Mouse (Mus musculus) ES-E14 (cell line): ENCODE measurements around the gene Uvrag. TPM values are rescaled to one million over a fixed set of nuclear protein-coding genes. Genes with fewer than 3 reads are reported as not detected.

ENCODE experiments used
- DNase-seq: peaks from one replicate; pipeline ENCODE4 v3.0.0-alpha.2; 2013; ENCODE audit warnings: low read depth, low spot score
- H3K27ac ChIP-seq: 2 replicates; pipeline ENCODE4 v1.5.1; 2012; ENCODE audit warnings: low read depth, mild to moderate bottlenecking, low read length, moderate library complexity, mixed read lengths; ENCODE audit not compliant: poor library complexity, insufficient read depth, severe bottlenecking
- H3K36me3 ChIP-seq: 2 replicates; pipeline ENCODE4 v1.6.1; 2012; ENCODE audit warnings: mild to moderate bottlenecking, low read length, moderate library complexity, mixed read lengths; ENCODE audit not compliant: control insufficient read depth, poor library complexity, insufficient read depth, severe bottlenecking
- H3K4me1 ChIP-seq, 2 experiments: fragments of 150-350 bp in 1 of 2; sonication (generic) in 1 of 2; 2 replicates each; pipeline ENCODE4 v1.6.1; 2012; ENCODE audit warnings: low read length in 2 of 2, mild to moderate bottlenecking in 1 of 2, mixed read lengths in 1 of 2; ENCODE audit not compliant: control insufficient read depth in 2 of 2, insufficient read depth in 2 of 2, poor library complexity in 1 of 2
- H3K4me3 ChIP-seq, 2 experiments: fragments of 150-350 bp in 1 of 2; sonication (generic) in 1 of 2; 2 replicates each; pipeline ENCODE4 v1.5.1; 2012; ENCODE audit warnings: low read length in 2 of 2, low read depth in 1 of 2, mild to moderate bottlenecking in 1 of 2, mixed read lengths in 1 of 2; ENCODE audit not compliant: insufficient read depth in 1 of 2, poor library complexity in 1 of 2, severe bottlenecking in 1 of 2
- H3K9ac ChIP-seq: 2 replicates; pipeline ENCODE4 v1.6.1; 2012; ENCODE audit warnings: low read depth, mild to moderate bottlenecking, low read length, mixed read lengths; ENCODE audit not compliant: poor library complexity, insufficient read depth, severe bottlenecking
- H3K9me3 ChIP-seq: fragments of 150-350 bp; sonication (generic); 2 replicates; pipeline ENCODE4 v1.6.1; 2012; ENCODE audit warnings: low read depth, mild to moderate bottlenecking, low read length; ENCODE audit not compliant: control insufficient read depth, insufficient read depth
- CHD2 ChIP-seq: IDR thresholded peaks from 2 replicates; pipeline ENCODE4 v1.6.1; 2014; ENCODE audit warnings: mild to moderate bottlenecking, low read depth, low read length, inconsistent platforms
- HCFC1 ChIP-seq: IDR thresholded peaks from 2 replicates; pipeline ENCODE4 v1.6.1; 2012; ENCODE audit warnings: low read length, inconsistent platforms, borderline replicate concordance; ENCODE audit not compliant: insufficient read depth
- MAFK ChIP-seq: IDR thresholded peaks from 2 replicates; pipeline ENCODE4 v1.6.1; 2014; ENCODE audit warnings: mild to moderate bottlenecking, low read depth, low read length, inconsistent platforms; ENCODE audit not compliant: insufficient read depth
- ZC3H11A ChIP-seq: IDR thresholded peaks from 2 replicates; pipeline ENCODE4 v1.6.1; 2012; ENCODE audit warnings: low read depth, mild to moderate bottlenecking, inconsistent platforms, low read length, borderline replicate concordance
- ZNF384 ChIP-seq: IDR thresholded peaks from 2 replicates; pipeline ENCODE4 v1.6.1; 2012; ENCODE audit warnings: low read depth, low read length, inconsistent platforms
- in situ Hi-C, 2 experiments: fragments of 600-800 bp; cut with MboI; formaldehyde crosslinking; loops; one replicate each; pipeline ENCODE4 v1.15.1; 2025; ENCODE audit warnings: low sequenced_read_pairs in 2 of 2, inconsistent platforms in 1 of 2; ENCODE audit not compliant: unreplicated experiment in 2 of 2
- total RNA-seq: library from RNA; depleted of rRNA; stranded (reverse); fragments of 300-350 nt; gene quantifications from 2 replicates; pipeline ENCODE4 v1.2.3, GENCODE M21; 2012

Gene Uvrag
- total RNA-seq, 1 experiment = 14.6 TPM

DNA sequence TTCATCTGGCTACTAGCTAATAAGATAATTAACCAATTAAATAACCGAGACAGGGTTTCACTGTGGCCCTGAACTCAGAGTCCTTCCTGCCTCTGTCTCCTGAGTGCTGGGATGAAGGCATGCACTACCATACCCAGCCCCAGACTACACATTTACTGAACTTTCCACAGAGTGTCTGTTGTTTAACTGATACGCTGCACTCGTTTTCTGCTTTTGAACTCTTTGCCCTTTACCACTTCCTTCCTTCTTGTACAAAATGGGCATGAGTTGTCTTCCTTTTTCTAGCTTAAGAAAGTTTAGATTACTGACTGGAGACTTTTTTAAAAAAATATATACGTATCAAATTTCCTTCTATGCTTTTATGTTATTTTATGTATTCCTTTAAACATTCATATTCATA is 147.5 kb downstream of the Uvrag start:
- DNase-seq = no peak
- no peak overlapping the region for H3K9ac ChIP-seq
- no peaks in the 10 kb centered on the region for H3K9me3 ChIP-seq
- no peaks in the 10 kb centered on the region for H3K4me1 ChIP-seq
- in situ Hi-C loops = no loop called here
- TF ChIP-seq HCFC1 (no peak), MAFK (no peak), ZC3H11A (no peak), CHD2 (no peak), ZNF384 (no peak)
- H3K36me3 ChIP-seq = no peaks in the 10 kb centered on the region
- no peak overlapping the region for H3K4me3 ChIP-seq
- H3K27ac ChIP-seq = no peak overlapping the region

DNA sequence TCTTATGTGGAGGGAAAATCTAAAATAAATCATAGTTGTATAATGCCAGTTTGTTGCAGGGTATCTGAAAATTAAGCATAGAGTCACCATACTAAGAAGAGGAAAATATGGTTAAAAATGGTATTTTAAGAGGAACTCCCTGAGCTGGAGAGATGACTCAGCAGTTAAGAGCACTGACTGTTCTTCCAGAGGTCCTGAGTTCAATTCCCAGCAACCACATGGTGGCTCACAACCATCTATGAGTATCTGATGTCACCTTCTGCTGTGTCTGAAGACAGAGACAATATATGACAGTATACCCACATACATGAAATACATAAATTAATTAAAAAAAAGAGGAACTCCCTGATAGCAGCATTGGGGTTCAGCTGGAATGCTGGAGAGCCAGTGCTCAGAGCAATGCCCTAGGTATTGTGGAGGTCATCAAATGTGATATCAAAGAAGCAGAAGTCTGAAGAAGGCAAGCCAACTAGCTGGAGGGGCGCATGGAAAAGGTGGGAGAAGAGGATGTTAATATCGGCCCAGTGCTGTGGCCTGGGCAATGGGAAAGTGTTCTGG is 149.7 kb downstream of the Uvrag start:
- peaks cover 2% of the 10 kb centered on the region; the same call in 1 of the 2 replicates for H3K36me3 ChIP-seq
- H3K4me3 ChIP-seq = no peak overlapping the region
- TF ChIP-seq ZNF384 = no peak
- no peak for TF ChIP-seq ZC3H11A
- no peak for TF ChIP-seq MAFK
- H3K9ac ChIP-seq = no peak overlapping the region
- H3K9me3 ChIP-seq = no peaks in the 10 kb centered on the region
- no peak overlapping the region for H3K27ac ChIP-seq
- H3K4me1 ChIP-seq = peaks cover 0 to 5% of the 10 kb centered on the region in 2 experiments; a peak in 2 of 4 replicates
- DNase-seq = no peak
- in situ Hi-C loops = no loop called here

- no peak for DNase-seq
- Histone ChIP-seq H3K4me3 (no peak overlapping the region), H3K27ac (no peak overlapping the region), H3K36me3 (peaks cover 3% of the 10 kb centered on the region; the same call in 1 of the 2 replicates), H3K9me3 (no peaks in the 10 kb centered on the region), H3K4me1 (peaks cover 0 to 6% of the 10 kb centered on the region in 2 experiments; a peak in 2 of 4 replicates), H3K9ac (no peak overlapping the region)
- TF ChIP-seq CHD2 (no peak), HCFC1 (no peak), ZNF384 (no peak), ZC3H11A (no peak), MAFK (no peak)
- in situ Hi-C loops = no loop called here
Measured at GRCm38 (mm10) chr7:98990510-98990909, 150.4 kb downstream of the Uvrag start.

GRCm38 (mm10) chr7:98986962-98987441 is 153.9 kb downstream of the Uvrag start:
- TF ChIP-seq ZNF384 (no peak), ZC3H11A (no peak), HCFC1 (no peak), MAFK (no peak), CHD2 (no peak)
- peaks cover 3% of the 10 kb centered on the region; the same call in 1 of the 2 replicates for H3K36me3 ChIP-seq
- H3K27ac ChIP-seq = no peak overlapping the region
- H3K9ac ChIP-seq = no peak overlapping the region
- in situ Hi-C loops = no loop called here
- no peak for DNase-seq
- H3K9me3 ChIP-seq = no peaks in the 10 kb centered on the region
- H3K4me1 ChIP-seq = peaks cover 0 to 6% of the 10 kb centered on the region in 2 experiments; a peak in 2 of 4 replicates
- H3K4me3 ChIP-seq = no peak overlapping the region

DNA sequence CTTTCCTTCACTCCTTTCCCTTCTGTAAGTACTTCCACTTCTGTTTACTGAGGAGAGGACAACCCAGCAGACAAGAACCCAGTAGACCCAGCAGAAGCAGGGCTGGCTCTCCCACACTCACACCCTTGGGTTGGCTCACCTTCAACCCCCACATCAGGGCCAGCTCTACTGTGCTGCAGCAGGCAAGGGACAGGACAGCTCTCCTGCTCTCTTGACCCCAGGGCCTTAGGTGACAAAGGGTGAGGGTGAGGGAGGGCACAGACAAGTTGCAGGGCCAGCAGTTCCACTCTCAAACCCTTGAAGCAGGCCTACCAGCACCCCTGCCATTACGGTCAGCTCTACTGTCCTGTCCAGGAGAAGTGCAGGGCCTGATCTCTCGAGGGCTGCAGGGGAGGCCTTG is 155.0 kb downstream of the Uvrag start:
- Histone ChIP-seq H3K27ac (no peak overlapping the region), H3K4me1 (peaks cover 0 to 6% of the 10 kb centered on the region in 2 experiments; a peak in 2 of 4 replicates), H3K36me3 (peaks cover 3% of the 10 kb centered on the region; the same call in 1 of the 2 replicates), H3K9me3 (no peaks in the 10 kb centered on the region), H3K9ac (no peak overlapping the region), H3K4me3 (no peak overlapping the region)
- no peak for DNase-seq
- in situ Hi-C loops = no loop called here
- TF ChIP-seq ZC3H11A (no peak), MAFK (no peak), ZNF384 (no peak), HCFC1 (no peak), CHD2 (no peak)
